Mouse (Mus musculus) 416B (cell line): ENCODE measurements around the gene Olfr740.

Experiments used
- DNase-seq: peaks from one replicate; pipeline ENCODE4 v3.0.0; 2011; ENCODE audit warnings: low read depth

Gene Olfr740

DNA sequence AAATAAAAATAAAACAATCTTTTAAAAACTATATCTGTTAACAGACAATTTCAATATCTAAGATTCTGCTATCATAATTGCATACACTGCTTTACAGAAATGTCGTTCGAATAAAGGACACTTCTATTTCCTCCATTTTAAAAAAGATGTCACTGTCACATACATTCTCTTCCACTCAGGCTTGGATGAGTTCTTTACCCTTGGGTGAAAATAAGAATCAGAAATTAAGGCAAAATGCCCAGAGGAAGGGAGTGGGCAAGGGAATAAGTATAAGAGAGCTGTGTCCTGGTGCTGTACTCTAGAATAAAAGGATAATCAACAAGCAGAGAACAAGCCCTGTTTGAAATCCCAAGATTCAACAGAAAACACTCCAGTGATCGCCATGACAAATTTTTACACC, at the start of gene Olfr740:
Gene Olfr740 (plus strand): TSS at position 301 of the 400 bp plus-strand sequence.
- DNase-seq = no peak

DNA sequence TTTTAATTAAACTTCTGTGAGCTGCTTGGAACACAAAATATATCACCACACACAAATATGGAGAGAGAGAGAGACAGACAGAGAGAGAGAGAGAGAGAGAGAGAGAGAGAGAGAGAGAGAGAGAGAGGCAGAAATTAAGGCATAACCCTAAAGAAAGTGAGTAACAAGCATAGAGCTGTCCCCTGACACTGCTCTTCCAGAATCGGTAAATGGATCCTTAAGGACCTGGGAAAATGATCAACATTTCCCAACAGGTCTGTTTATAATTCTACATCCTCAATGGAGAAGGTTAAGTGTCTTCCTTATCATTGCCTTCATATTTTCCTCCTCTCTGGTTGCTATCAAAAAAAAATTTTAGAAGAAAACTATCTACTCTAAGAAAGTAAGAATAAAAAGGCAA, 38.1 kb upstream of the Olfr740 start, which contains the start of gene Olfr738:
Gene Olfr738 (plus strand): TSS at position 301 of the 400 bp plus-strand sequence.
- DNase-seq = no peak

DNA sequence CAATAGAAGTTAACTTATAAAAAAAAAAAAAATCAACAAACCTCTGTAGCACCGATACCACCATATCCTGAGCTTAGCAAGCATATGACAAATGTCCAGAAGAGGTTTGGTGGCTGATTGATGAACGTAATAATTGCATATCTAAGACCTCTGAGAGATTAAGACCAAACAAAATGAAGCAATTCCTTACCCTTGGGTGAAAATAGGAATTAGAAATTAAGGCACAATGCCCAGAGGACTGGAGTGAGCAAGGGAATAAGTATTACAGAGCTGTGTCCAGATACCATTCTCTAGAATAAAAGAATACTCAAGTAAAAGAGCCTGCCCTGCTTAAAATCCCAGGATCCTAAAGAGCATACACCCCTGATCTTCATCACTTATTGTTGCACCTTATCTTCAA, 27.0 kb upstream of the Olfr740 start, which contains the start of gene Olfr739:
Gene Olfr739 (plus strand): TSS at position 301 of the 400 bp plus-strand sequence.
- no peak for DNase-seq

DNA sequence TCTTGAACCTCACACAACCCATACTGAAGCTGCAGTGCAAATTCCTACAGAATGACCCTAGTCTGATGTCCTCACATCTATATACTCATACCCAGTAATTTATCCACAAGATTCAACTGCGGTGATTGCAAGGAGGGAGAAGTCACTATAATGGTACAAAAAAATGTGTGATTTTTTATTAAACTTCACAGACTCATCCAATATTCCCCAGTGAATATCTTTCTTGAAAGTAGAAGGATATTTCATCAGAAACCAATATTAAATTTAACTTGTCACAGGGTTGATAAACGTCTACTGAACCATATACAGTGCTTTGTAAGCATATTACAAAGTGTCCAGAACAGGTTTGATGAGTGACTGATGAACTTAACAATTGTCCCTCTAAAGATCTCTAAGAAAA, 27.1 kb downstream of the Olfr740 start, which contains the start of gene Olfr741:
Gene Olfr741 (plus strand): TSS at position 301 of the 400 bp plus-strand sequence.
- no peak for DNase-seq

DNA sequence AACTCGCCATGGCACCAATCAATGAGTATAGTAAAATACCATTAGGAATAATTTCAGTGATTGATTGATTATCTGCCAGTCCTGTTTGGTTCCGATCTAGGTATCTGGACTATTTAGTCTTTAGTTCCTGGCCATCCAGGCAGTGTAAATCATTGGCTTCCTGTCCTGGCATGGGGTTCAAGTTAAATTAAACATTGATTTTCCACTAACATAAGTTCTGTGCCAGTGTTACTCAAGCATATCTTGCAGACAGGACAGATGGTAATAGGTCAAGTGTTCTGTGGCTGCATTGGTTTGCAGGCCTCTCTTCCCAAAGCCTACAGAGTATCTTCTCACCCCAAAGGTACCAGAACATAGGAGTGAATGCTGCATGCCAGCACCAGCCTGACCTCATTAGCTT, 33.1 kb downstream of the Olfr740 start:
- no peak for DNase-seq

DNA sequence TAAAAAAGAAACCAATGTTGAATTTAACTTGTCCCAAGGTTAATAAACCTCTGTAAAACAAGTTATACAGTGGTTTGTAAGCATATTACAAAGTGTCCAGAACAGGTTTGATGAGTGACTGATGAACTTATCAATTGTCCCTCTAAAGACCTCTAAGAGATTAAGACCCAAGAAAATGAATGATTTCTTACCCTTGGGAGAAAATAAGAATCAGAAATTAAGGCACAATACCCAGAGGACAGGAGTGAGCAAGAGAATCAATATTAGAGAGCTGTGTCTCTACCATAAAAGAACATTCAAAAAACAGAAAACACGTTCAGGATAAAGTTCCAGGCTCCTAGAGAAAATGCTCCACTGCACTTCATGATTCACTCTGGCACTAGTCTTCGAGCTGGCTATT, 58.0 kb downstream of the Olfr740 start, which contains the start of gene Olfr742:
Gene Olfr742 (plus strand): TSS at position 301 of the 400 bp plus-strand sequence.
- no peak for DNase-seq
